Mouse (Mus musculus) kidney, adult 8-10 months (tissue): Measurements from ENCODE around the gene Tnni1.

ENCODE experiments used
- DNase-seq, 2 experiments: peaks; one replicate each; pipeline ENCODE4 v3.0.0; 2022

Tnni1 gene

DNA sequence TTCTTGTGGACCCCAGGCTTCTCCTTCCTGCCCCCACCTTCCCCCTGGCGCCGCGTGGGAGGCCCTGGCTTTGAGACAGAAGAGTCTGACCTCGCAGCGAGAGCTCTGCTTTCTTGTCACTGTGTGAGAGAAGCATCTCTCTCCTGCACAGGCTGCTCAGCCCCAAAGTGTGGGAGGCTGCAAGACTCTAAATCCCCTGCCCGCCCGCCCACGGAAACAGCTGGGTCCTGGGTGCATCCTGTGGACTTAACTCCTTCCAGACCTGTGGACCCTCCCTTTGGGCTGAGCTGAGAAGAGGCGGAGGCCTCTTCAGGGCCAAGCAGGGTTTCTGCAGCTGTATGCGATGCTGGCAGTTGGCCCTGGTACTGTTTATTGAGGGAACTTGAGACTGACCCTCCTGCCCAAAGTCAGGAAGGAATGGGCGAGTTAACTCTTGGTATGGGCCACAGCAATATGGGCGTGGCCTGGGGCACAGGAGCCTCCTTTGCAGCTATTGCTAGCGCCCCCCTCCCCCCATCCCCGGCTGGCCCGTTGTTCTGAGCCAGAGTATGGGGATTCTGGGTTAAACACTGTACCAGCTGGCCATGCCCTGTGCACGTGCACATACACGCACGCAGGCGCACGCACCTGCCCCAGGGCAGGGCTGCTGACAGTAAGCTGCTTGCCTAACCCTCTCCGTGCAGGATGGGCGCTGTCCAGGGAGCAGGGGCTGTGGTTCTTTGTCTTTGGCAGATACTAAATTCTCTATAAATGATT is at the start of gene Tnni1:
Gene Tnni1, plus strand, starts transcription at position 655 of the 756 bp plus-strand sequence.
- no peak for DNase-seq

- DNase-seq, result no peak
Measured at GRCm38 (mm10) chr1:135729821-135730220, 49.4 kb upstream of the Tnni1 start.

GRCm38 (mm10) chr1:135730296-135730695 is 48.9 kb upstream of the Tnni1 start:
- no peak for DNase-seq

- DNase-seq, result no peak
Measured at GRCm38 (mm10) chr1:135731393-135731792, 47.8 kb upstream of the Tnni1 start.

GRCm38 (mm10) chr1:135731897-135732684 is 47.1 kb upstream of the Tnni1 start:
- no peak for DNase-seq

DNA sequence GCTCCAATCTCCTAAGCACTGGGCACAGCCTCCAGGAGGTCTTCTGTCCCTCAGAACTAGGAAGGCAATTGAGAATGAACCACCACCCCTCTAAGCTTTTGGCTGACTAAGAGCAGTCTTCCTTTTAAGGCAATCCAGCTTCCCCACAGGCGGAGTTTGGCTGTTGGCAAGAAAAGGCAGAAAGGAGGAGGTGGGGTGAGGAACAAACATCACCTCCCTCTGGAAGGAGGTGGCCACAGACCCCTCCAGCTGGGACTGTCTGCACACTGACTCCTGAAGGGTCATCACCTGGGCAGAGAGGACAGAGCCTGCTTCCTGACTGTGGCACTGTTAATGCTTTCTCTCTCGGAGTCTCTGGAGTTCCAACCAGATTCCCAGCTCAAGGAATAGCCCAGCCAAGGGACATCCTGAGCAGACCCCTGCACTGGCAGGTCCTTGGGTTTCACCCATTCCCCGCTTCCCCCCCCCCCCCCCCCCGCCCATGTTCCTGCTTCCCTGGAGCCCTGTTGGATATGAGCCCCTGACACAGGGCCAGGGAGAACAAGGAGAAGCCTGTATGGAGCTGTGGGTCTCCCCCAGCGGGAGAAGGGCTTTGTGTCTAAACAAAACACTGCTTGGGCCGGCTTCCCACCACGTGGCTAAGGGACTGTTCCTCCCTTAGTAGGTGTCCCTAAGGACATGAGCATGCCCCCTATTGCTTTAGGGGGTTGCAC is 44.9 kb upstream of the Tnni1 start:
- DNase-seq, result no peak

DNA sequence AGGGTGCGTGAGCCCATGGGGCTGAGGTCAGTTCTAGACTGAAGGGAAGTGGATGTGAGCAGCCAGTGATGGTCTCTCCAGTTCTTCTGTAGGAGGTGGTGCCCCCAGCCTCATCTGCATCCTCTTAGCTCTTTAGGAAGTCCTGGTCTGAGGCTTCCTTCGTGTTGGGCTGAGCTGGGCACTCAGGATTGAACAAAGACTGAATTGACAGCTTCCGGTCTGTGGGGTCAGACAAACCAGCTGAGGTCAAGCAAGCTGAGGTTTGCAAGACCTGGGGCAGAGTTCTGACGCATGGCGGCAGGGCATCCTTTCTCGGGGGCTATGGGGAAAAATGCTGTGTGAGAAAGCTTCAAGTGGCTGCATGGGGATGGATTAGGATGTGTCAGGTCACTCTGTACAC is 43.8 kb upstream of the Tnni1 start:
- DNase-seq, result no peak

DNA sequence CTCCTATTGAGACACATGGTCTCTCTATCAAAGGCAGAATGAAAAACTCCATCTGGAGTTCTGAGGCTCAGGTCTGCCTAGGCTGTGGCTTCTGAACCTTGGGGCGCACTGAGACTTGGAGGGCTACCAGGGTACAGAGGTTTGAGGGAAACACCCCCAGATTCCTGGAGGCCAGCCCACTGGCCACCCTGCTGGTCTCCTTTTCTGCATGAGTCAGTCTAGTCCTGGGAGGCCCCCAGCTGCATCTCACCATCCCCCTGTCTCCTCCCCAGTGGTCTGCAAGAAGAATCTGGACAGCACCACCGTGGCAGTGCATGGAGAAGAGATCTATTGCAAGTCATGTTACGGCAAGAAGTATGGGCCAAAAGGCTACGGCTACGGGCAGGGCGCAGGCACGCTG is 34.2 kb upstream of the Tnni1 start:
- DNase-seq, result no peak

DNA sequence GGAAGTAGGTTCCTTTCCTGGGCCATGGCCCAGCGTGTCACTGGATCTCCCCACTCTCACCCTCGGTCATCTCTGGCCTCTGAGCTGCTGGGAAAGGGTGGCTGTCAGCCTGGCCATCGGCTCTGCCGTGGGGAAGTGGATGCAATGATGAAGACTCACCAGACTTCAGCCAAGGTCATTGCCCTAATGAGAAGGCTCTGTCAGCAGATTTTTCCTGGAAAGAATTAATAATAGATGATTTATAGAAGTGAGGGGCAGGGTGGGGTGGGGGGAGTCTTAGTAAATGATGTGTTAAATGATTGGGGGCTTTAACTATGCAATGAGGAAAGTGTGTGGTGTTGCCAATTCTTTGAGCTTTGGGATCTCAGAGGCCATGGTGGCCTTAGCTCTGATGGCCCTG is 33.0 kb upstream of the Tnni1 start:
- no peak for DNase-seq

GRCm38 (mm10) chr1:135752737-135753348 is 26.4 kb upstream of the Tnni1 start:
- peak; percentile 91 to 94 for DNase-seq

GRCm38 (mm10) chr1:135755287-135755686 is 23.9 kb upstream of the Tnni1 start:
- DNase-seq, result no peak

DNA sequence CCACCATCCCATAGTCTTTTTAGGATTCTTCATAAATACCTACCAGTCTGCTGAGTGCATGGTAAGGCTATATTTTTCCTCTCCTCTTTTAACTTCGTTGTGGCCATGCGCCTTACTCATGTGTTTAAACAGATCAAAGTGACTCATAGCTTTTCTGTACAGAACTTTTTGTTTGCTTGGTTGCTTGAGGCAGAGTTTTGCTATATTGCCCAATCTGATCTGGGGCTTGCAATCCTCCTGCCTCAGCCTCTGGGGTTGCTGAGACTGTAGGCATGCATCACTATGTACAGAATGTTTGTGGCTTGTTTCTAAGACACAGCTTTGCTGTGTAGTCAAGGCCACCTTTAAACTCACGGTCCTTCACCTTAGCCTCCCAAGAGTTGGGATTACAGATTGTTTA is 23.3 kb upstream of the Tnni1 start:
- DNase-seq, result no peak

DNA sequence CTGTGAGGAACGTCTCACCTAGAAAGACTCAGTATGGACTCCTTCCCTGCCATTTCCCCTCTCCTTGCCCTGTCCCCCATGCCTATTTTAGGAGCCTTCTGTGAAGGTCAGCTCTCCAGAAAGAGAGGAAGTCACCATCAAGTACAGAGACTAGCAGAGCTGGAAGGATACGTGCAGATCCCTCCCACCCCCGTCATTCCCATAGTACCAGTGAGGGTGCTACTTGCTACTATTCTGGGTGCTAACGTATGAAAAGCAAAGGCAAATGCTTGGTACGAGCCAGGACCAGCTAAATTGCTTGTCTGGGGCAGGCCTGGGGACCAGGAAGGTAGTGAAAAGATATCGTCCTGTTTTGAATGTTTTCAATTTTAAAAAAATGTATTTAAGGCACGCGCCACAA is 21.9 kb upstream of the Tnni1 start:
- DNase-seq, result no peak

- DNase-seq, result no peak
Measured at GRCm38 (mm10) chr1:135759685-135760084, 19.5 kb upstream of the Tnni1 start.

GRCm38 (mm10) chr1:135760216-135760615 is 19.0 kb upstream of the Tnni1 start:
- no peak for DNase-seq

- DNase-seq, result no peak
Measured at GRCm38 (mm10) chr1:135761728-135762127, 17.5 kb upstream of the Tnni1 start.

DNA sequence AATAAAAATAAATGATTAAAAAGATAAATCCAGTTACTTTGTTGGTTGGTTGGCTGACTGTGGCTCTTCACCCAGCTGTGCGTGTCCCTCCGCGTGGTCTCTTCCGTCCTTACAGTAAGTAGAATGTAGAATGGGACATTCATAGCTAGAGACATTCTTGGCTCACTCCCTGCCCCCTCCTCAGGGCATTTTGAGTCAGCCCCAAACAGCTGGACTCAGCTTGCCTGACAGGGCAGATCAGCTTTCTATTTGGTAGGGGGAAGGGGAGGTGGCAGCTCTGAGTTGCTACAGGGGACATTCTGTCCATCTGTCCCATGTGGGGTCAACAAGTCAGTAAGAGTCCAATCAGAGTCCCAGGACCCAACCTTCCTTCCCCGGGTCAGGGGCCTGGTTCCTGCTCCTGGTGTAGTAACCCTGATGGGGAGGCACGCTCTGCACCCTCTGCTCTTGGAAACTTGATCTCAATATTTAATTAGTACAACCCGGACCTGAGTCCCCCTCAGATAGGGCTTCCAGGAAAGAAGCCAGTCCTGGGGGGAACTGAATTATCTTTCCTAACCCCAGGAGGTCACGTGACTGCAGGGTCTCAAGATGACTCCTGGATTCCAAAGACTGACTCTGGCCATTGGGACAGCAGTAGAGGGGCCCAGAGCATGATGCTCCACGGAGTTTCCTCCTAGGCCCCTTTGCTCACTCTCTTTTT is 15.6 kb upstream of the Tnni1 start:
- no peak for DNase-seq

DNA sequence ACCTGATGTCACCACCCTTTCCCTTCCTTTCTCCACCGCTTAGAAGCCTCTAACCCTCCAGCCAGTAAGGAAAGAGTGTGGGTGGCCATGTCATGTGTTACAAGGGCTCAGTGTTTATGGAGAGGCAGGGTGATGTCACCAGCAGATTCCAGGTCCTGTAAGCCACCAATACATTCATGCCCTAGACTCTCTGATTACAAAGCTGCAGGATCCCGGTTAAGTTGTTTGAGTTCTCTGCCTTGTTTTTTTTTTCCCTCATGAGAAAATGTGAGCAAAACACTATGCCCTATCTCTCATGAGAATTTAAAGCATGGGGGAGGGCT is 15.1 kb upstream of the Tnni1 start:
- no peak for DNase-seq

DNA sequence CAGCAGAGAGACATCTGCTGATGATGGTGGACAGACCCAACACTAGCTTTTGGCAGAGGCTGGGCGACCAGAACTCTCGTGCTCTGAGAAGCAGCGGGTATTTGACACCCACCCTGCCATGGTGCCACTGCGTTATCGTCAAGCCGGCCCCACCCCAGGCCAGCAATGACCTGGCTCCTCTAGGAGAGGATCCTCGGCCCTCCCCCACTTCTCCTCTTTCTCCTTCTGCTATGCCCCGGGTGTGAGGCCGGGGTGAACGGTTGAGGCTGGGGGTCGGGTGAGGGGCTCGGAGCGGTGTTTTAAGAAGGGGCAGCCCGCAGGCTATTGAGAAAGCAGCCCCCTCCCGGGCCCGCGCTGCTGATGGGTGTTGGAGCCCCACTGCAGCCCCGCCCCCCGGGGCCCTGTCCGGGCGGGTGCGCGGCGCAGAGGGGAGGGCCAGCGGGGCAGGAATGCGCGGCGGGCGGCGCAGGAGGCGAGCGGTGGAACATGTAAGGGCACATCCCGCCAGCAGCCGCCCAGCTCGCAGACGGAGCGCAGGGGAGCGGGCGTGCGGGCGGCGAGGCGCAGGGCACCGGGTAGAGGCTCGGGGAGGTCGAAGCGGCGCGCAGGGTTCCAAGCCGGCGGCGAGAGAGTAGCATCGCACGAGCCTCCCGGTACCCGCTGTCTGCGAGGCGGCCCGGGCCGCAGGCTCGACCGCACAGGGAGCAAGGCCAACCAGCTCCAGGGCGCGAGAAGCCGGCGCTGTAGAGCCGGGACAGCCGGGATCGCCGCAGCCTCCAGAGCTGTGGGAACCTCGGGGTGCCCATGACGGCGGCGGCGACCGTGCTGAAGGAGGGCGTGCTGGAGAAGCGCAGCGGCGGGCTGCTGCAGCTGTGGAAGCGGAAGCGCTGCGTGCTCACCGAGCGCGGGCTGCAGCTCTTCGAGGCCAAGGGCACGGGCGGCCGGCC is 13.3 kb upstream of the Tnni1 start, which contains the start of gene Phlda3:
Gene Phlda3, plus strand, starts transcription at position 475 of the 947 bp plus-strand sequence.
- DNase-seq, result peak; percentile 49 to 64

DNA sequence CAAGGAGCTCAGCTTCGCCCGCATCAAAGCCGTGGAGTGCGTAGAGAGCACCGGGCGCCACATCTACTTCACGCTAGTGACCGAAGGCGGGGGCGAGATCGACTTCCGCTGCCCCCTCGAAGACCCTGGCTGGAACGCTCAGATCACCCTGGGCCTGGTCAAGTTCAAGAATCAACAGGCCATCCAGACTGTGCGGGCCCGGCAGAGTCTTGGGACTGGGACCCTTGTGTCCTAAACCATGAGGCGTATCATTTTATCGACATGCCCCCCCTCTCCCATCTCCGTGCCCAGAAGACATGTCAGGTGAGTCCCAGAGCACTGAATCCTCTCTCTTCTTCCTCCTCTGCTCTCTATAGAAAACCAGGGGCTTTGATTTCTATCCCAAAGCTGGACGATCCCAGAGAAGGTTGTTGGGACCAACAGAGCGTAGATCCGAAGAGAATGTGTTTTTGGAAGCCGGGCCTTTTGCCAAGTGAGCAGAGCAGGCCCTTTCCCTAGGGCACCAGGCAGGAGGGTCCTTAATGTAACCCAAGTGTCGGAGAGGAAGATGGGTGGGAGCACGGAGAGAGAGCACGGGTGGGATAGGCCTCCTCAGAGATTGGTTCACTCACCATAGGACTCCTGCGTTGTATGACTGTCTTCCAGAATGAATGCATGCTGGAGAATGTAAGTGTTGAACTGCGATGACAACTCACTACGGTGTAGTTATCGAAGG is 12.5 kb upstream of the Tnni1 start:
- no peak for DNase-seq
